Mouse (Mus musculus): ENCODE data around the gene Mpzl3. TPM values are rescaled to one million over a fixed set of nuclear protein-coding genes. Genes with fewer than 3 reads are reported as not detected.

The Mpzl3 gene
- total and polyA plus RNA-seq, 2 experiments from 2014 or later = 1.2 to 1.8 TPM

DNA sequence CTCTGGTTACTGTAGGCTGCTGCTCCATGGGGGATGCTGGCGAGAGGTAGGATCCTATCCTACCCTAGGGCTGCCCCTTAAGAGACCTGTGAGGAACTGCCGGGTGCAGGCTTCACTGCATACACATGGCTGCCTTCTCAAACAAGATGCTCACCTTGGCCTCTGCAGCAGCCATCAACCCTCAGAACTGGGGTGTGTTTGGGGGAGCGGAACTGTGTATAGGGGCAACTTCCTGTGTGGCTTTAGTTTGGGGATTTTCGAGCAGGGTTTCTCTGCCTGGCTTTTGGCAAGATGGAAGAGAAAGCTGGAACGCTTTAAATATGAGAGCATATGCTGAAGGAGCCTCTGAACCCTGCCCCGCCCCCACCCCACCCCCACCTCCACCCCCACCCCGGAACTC, 72.0 kb downstream of the Mpzl3 start:
- no peak for ATAC-seq
- Histone ChIP-seq H3K4me2 (ENCODE audit: low read depth, low read length) (no peak overlapping the region), H3K9me3 (ENCODE audit: low read length) (no peaks in the 10 kb centered on the region), H3K4me3 (ENCODE audit: low read length) (no peak overlapping the region), H3K27me3 (ENCODE audit: insufficient read depth, low read length) (no peaks in the 10 kb centered on the region), H3K27ac (no peak overlapping the region), H3K9ac (replicated peaks; ENCODE audit: low read length) (no peak overlapping the region), H3K4me1 (ENCODE audit: insufficient read depth, low read length) (peaks cover 4% of the 10 kb centered on the region; the same call in 1 of the 2 replicates), H3K36me3 (ENCODE audit: insufficient read depth, low read length) (peaks cover 9% of the 10 kb centered on the region; the same call in 1 of the 2 replicates)
- DNase-seq (ENCODE audit: low spot score) = no peak
- 54% methylated on average over 7 of the region's 7 CpGs for WGBS
- no peak for TF ChIP-seq CTCF (IDR thresholded peaks at IDR 0.05; ENCODE audit: low read depth)

Other genes with a start within 250 kb of the Mpzl3 start
- gene Kmt2a, start 173.9 kb upstream of the Mpzl3 start, total RNA-seq (2014; rRNA removed) = 18.7 and 20.6 TPM in 2 replicates
- 14.4 and 19.0 TPM in 2 replicates for gene Kmt2a, start 173.9 kb upstream of the Mpzl3 start, polyA plus RNA-seq (2015; fragmentation: Nextera tagmentation; extraction: Ambion mirVana)
- 217 and 223 TPM in 2 replicates for gene Atp5l, start 134.4 kb upstream of the Mpzl3 start, total RNA-seq (2014; rRNA removed)
- gene Atp5l, start 134.4 kb upstream of the Mpzl3 start, polyA plus RNA-seq (2015; fragmentation: Nextera tagmentation; extraction: Ambion mirVana) = 1,057 and 1,065 TPM in 2 replicates
- 42.9 and 44.5 TPM in 2 replicates for gene Ube4a, start 89.6 kb upstream of the Mpzl3 start, total RNA-seq (2014; rRNA removed)
- gene Ube4a, start 89.6 kb upstream of the Mpzl3 start, polyA plus RNA-seq (2015; fragmentation: Nextera tagmentation; extraction: Ambion mirVana) = 23.8 and 24.8 TPM in 2 replicates
- not detected in 2 replicates for gene Cd3g, start 74.8 kb upstream of the Mpzl3 start, total RNA-seq (2014; rRNA removed)
- not detected in 2 replicates for gene Cd3g, start 74.8 kb upstream of the Mpzl3 start, polyA plus RNA-seq (2015; fragmentation: Nextera tagmentation; extraction: Ambion mirVana)
- gene Cd3d, start 73.4 kb upstream of the Mpzl3 start, total RNA-seq (2014; rRNA removed) = not detected in 2 replicates
- gene Cd3d, start 73.4 kb upstream of the Mpzl3 start, polyA plus RNA-seq (2015; fragmentation: Nextera tagmentation; extraction: Ambion mirVana) = 0.09 TPM in 1 of 2 replicates, not detected in the other
- not detected in 2 replicates for gene Cd3e, start 45.6 kb upstream of the Mpzl3 start, total RNA-seq (2014; rRNA removed)
- 0.16 and 0.20 TPM in 2 replicates for gene Cd3e, start 45.6 kb upstream of the Mpzl3 start, polyA plus RNA-seq (2015; fragmentation: Nextera tagmentation; extraction: Ambion mirVana)
- 2.0 and 4.1 TPM in 2 replicates for gene Mpzl2, start 15.4 kb upstream of the Mpzl3 start, total RNA-seq (2014; rRNA removed)
- gene Mpzl2, start 15.4 kb upstream of the Mpzl3 start, polyA plus RNA-seq (2015; fragmentation: Nextera tagmentation; extraction: Ambion mirVana) = 3.0 and 4.1 TPM in 2 replicates
- gene Jaml, start 24.0 kb downstream of the Mpzl3 start, total RNA-seq (2014; rRNA removed) = not detected in 2 replicates
- gene Jaml, start 24.0 kb downstream of the Mpzl3 start, polyA plus RNA-seq (2015; fragmentation: Nextera tagmentation; extraction: Ambion mirVana) = 0.40 and 0.71 TPM in 2 replicates
- gene Scn2b, start 62.6 kb downstream of the Mpzl3 start, total RNA-seq (2014; rRNA removed) = 9.9 and 14.3 TPM in 2 replicates
- 9.0 and 9.7 TPM in 2 replicates for gene Scn2b, start 62.6 kb downstream of the Mpzl3 start, polyA plus RNA-seq (2015; fragmentation: Nextera tagmentation; extraction: Ambion mirVana)
- 2.2 TPM in 2 replicates for gene Scn4b, start 83.2 kb downstream of the Mpzl3 start, total RNA-seq (2014; rRNA removed)
- 0.79 and 0.85 TPM in 2 replicates for gene Scn4b, start 83.2 kb downstream of the Mpzl3 start, polyA plus RNA-seq (2015; fragmentation: Nextera tagmentation; extraction: Ambion mirVana)
- not detected in 2 replicates for gene BC049352, start 126.8 kb downstream of the Mpzl3 start, total RNA-seq (2014; rRNA removed)
- 0.16 and 0.19 TPM in 2 replicates for gene BC049352, start 126.8 kb downstream of the Mpzl3 start, polyA plus RNA-seq (2015; fragmentation: Nextera tagmentation; extraction: Ambion mirVana)
- 1.1 TPM in 1 of 2 replicates, not detected in the other for gene Tmprss4, start 148.9 kb downstream of the Mpzl3 start, total RNA-seq (2014; rRNA removed)
- not detected in 2 replicates for gene Tmprss4, start 148.9 kb downstream of the Mpzl3 start, polyA plus RNA-seq (2015; fragmentation: Nextera tagmentation; extraction: Ambion mirVana)
- 1.4 and 1.5 TPM in 2 replicates for gene Il10ra, start 214.0 kb downstream of the Mpzl3 start, total RNA-seq (2014; rRNA removed)
- gene Il10ra, start 214.0 kb downstream of the Mpzl3 start, polyA plus RNA-seq (2015; fragmentation: Nextera tagmentation; extraction: Ambion mirVana) = 0.70 and 0.83 TPM in 2 replicates